Mouse (Mus musculus) kidney, embryonic 16.5 days (tissue): ENCODE measurements around the gene Iqcn. TPM values are rescaled to one million over a fixed set of nuclear protein-coding genes. Genes with fewer than 3 reads are reported as not detected.
A peak's percentile ranks its signal among the peaks of the same experiment; 100 is the strongest.

ENCODE experiments used
- ATAC-seq: fragments of 200-750 bp; cut with Nextera tagmentation; 2 replicates; pipeline ENCODE4 v1.8.0; 2017; ENCODE audit warnings: moderate TSS enrichment; ENCODE audit not compliant: low FRiP score, low TSS enrichment
- H3K27ac ChIP-seq: fragments of 300-500 bp; sonication (generic); 2 replicates; pipeline ENCODE4 v1.5.1; 2014; ENCODE audit warnings: low read length
- H3K27me3 ChIP-seq: fragments of 300-500 bp; sonication (generic); 2 replicates; pipeline ENCODE4 v1.6.1; 2014; ENCODE audit warnings: low read length, control low read depth, mixed read lengths; ENCODE audit not compliant: insufficient read depth
- H3K36me3 ChIP-seq: fragments of 300-500 bp; sonication (generic); 2 replicates; pipeline ENCODE4 v1.6.1; 2014; ENCODE audit warnings: low read length, control low read depth, mixed read lengths; ENCODE audit not compliant: insufficient read depth
- H3K4me1 ChIP-seq: fragments of 300-500 bp; sonication (generic); 2 replicates; pipeline ENCODE4 v1.6.1; 2014; ENCODE audit warnings: low read length, control low read depth, mixed read lengths; ENCODE audit not compliant: insufficient read depth
- H3K4me2 ChIP-seq: fragments of 300-500 bp; sonication (generic); replicated peaks from 2 replicates; pipeline ENCODE4 v1.6.1; 2014; ENCODE audit warnings: low read depth, low read length
- H3K4me3 ChIP-seq: fragments of 300-500 bp; sonication (generic); 2 replicates; pipeline ENCODE4 v1.5.1; 2014; ENCODE audit warnings: mild to moderate bottlenecking, low read length
- H3K9ac ChIP-seq: fragments of 300-500 bp; sonication (generic); replicated peaks from 2 replicates; pipeline ENCODE4 v1.6.1; 2014; ENCODE audit warnings: low read length
- H3K9me3 ChIP-seq: fragments of 300-500 bp; sonication (generic); 2 replicates; pipeline ENCODE4 v1.6.1; 2016; ENCODE audit warnings: low read length, control low read depth
- whole genome bisulfite sequencing: fragments of 180-500 bp; shearing (Covaris S2); extraction: QIAGEN DNeasy Blood & Tissue Kit; methylation state at CpG from one replicate; pipeline ENCODE4 v1.1.7; 2014; 5-methylcytosine and 5-hydroxymethylcytosine counted together
- polyA plus RNA-seq: library from polyadenylated mRNA; unstranded; fragments of >200 nt; fragmentation: Nextera tagmentation; extraction: Ambion mirVana; gene quantifications from 2 replicates; pipeline ENCODE4 v1.2.1, GENCODE M21; 2015

Gene Iqcn
- polyA plus RNA-seq, 1 experiment from 2014 or later: 0.04 TPM

DNA sequence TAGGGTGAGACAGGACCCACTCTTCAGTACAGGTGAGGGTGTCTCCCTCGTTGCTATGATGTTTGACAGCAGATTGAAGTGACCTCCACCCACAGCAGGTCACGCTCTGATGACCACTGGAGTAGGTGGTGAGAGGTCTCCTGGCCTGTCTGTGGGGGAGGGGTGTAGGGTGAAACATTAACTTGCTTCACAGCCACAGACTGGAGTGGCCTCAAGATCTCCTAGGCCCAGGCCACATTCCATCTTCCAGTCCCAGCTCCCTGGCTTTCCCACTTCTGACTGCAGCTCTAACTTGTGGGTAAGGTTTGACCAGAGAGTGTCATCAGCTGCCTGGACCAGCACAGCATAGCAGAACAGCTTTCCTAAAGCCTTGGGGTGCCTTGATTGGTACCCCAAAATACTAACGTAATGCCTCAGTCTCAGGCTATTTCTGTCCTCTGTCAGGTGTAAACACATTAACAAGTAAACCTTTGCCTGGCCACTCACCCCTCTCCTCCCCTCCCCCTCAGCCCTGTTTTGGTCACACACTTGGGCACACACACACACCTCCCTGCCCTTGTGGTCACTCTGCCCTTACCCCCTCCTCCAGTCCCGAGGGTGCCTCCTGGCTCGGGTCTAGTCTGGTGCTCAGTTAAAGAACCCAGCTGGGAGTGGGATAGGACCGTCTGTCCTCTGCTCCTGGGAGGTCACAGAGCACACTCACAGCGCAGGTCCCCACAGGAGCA lies 20.4 kb downstream of the Iqcn start, which contains the start of gene Pde4c:
TSS of gene Pde4c (plus strand) at position 235 of the 725 bp plus-strand sequence.
- Histone ChIP-seq H3K27ac (peak within 1 kb of the TSS; percentile 94), H3K27me3 (peaks cover 4% of the 10 kb centered on the region; the same call in 1 of the 2 replicates), H3K9ac (peak within 1 kb of the TSS; percentile 55), H3K36me3 (no peaks in the 10 kb centered on the region), H3K4me3 (peak within 1 kb of the TSS; percentile 19), H3K9me3 (no peaks in the 10 kb centered on the region), H3K4me2 (peak within 1 kb of the TSS; percentile 37), H3K4me1 (peaks cover 18% of the 10 kb centered on the region)
- peak; percentile 91 for ATAC-seq
- WGBS: 32% methylated on average over 7 of the region's 7 CpGs

DNA sequence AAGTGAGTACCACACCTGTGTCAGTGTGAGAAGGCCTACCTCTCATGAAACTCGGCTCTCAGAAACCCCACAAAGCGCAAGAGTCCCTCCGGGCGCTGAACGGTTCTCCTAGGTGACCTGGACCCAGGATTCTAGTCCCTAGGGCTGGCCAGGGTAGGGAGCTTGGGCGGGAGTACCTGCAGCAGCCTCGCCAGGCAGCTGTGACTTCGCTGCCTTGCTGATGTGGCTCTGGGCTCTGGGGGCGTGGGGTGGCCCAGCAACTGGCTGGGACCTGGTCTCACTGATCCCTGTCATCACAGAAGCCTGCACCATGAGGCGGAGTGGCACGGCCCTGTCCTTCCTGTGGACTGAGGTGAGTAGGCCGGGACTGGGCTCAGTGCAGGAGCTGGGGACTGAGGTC lies 21.0 kb downstream of the Iqcn start:
- Histone ChIP-seq H3K9me3 (no peaks in the 10 kb centered on the region), H3K27ac (peak overlapping the region; percentile 94), H3K4me1 (peaks cover 18% of the 10 kb centered on the region), H3K4me2 (peak overlapping the region; percentile 35), H3K4me3 (peak overlapping the region; percentile 19), H3K9ac (peak overlapping the region; percentile 55), H3K27me3 (peaks cover 5% of the 10 kb centered on the region; the same call in 1 of the 2 replicates), H3K36me3 (no peaks in the 10 kb centered on the region)
- WGBS: 62% methylated on average over 12 of the region's 12 CpGs
- ATAC-seq: peak; percentile 13; the same call in 1 of the 2 replicates

DNA sequence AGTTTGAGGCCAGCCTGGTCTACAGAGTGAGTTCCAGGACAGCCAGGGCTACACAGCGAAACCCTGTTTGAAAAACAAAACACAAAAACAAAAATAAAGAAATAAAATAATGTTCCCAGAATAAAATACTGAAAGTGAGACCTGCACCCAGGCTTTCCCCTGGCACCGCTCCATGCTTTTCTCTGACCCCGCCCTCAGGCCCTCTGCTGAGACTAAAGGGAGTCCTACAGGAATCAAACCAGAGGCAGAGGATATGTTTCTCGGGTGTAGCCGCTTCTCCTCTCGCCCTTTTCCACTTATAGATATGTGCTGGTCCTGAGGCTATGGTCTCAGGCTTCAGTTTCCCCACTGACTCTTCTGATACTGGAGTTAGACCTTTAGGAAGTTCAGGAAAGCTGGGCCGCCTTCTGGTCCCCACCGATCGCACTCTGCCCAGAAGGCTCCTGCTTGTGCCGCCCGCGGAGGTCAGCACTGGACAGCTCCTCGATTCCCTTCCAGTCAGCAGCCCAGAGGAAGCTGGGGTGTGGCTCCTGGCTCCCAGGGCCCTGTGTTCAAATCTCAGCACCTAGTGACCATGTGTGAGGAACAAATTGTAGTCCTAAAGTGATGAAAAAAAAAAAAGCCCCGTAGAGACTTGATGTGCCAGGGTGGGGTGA lies 22.7 kb downstream of the Iqcn start:
- Histone ChIP-seq H3K36me3 (no peaks in the 10 kb centered on the region), H3K27me3 (peaks cover 5% of the 10 kb centered on the region; the same call in 1 of the 2 replicates), H3K9ac (no peak overlapping the region), H3K4me3 (no peak overlapping the region), H3K4me2 (no peak overlapping the region), H3K4me1 (peaks cover 23% of the 10 kb centered on the region), H3K27ac (no peak overlapping the region), H3K9me3 (no peaks in the 10 kb centered on the region)
- no peak for ATAC-seq
- 26% methylated on average over 14 of the region's 14 CpGs for WGBS

DNA sequence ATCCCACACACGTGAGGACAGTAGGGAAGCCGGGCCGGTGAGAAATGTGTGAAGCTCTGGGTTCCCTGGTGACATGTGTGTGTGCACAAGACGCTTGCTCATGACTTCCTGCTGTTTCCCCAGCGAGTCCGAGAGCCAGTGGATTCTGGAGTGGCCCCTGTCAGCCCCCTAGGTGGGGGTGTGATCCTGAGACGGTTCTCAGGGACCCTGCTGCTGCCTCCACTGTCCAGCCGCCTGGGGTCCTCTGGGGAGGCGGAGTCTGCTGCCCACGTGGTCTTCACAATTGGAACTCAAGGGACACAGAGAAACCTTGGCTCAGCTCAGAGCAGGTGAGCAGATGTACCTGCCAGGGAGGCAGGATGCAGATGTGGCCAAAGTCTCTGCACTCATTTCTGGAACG lies 23.5 kb downstream of the Iqcn start:
- Histone ChIP-seq H3K4me1 (peaks cover 23% of the 10 kb centered on the region), H3K27me3 (peaks cover 5% of the 10 kb centered on the region; the same call in 1 of the 2 replicates), H3K27ac (no peak overlapping the region), H3K9ac (no peak overlapping the region), H3K36me3 (no peaks in the 10 kb centered on the region), H3K4me3 (no peak overlapping the region), H3K9me3 (no peaks in the 10 kb centered on the region), H3K4me2 (no peak overlapping the region)
- no peak for ATAC-seq
- 43% methylated on average over 11 of the region's 11 CpGs for WGBS

DNA sequence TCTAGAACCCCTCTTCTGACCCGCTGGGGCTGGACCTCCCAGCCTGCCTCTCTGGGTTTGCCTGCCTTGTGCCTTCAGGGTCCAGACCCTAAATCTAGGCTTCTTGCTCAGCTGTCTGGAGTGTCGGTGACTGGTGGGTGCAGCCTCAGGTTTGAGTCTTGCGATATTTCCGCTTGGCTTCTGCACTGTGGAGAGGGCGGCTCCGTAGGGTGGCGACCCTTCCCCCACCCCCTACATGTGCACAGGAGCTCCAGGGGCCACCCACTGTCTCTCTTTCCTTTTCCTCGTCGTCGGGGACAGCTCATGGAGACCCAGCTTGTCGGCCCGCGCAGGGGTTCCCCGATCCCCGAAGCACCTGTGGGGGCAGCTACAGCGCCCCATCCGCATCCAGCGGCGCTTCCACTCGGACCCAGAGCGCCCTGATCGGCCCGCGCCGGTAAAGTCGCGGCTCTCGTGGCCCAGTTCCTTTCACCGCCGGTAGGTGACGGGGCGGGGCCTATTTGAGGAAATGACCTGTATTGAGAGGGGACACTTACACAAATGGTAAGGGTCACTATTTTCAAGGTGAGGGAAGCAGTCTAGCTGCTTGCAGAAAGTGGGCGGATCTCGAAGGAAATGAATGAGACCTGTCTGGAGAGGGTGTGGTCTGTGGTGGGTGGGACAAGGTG lies 26.7 kb downstream of the Iqcn start:
- Histone ChIP-seq H3K4me1 (peaks cover 9% of the 10 kb centered on the region; the same call in 1 of the 2 replicates), H3K9ac (peak overlapping the region; percentile 53), H3K9me3 (no peaks in the 10 kb centered on the region), H3K27me3 (peaks cover 5% of the 10 kb centered on the region; the same call in 1 of the 2 replicates), H3K4me2 (peak overlapping the region; percentile 60), H3K4me3 (peak overlapping the region; percentile 41), H3K27ac (no peak overlapping the region), H3K36me3 (no peaks in the 10 kb centered on the region)
- peak; percentile 69 for ATAC-seq
- WGBS: 3% methylated on average over 34 of the region's 34 CpGs

DNA sequence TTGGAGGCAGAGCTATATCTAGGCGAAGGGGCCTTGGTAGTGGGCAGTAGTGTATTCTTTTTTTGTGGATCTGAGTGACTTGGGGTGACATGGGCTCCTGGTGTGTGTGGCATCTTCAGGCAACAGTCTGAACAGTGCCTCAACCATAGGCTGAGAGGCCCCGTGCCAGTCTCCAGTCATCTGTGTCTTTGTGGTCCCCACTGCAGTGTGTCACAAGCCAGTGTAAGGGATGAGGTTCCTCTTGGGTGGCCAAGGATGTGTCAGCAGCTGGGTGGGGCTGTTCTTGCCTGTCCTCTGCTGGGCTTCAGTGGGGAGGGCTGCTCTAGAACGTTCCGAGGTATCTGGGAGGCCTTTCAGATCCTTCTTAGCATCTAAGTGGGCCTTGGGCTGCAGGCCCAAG lies 27.7 kb downstream of the Iqcn start:
- Histone ChIP-seq H3K4me2 (no peak overlapping the region), H3K27ac (no peak overlapping the region), H3K9ac (no peak overlapping the region), H3K4me1 (0 out of 2 replicates have a peak, but pooled peaks cover 6% of the 10 kb centered on the region), H3K9me3 (no peaks in the 10 kb centered on the region), H3K27me3 (peaks cover 7% of the 10 kb centered on the region; the same call in 1 of the 2 replicates), H3K36me3 (no peaks in the 10 kb centered on the region), H3K4me3 (no peak overlapping the region)
- WGBS: 75% methylated on average over 4 of the region's 4 CpGs
- no peak for ATAC-seq

DNA sequence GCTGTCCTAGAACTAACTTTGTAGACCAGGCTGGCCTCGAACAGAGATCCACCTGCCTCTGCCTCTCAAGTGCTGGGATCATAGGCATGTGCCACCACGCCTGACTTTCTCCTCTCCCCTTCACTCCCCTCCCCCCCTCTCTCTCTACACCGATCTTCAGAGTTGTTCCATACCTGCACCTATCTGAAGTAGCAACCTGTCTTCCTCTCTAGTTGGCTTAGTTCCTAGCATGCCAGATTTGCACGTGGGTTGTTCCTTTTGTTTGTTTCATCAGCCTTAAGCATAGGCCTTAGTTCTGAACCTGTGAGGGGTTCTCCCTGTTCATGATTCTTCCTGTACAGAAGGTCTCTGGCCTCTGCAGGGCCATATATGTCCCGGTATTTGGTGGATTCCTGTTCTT lies 34.4 kb downstream of the Iqcn start:
- no peak overlapping the region for H3K9ac ChIP-seq
- H3K27ac ChIP-seq: no peak overlapping the region
- no peak overlapping the region for H3K4me3 ChIP-seq
- no peak for ATAC-seq
- H3K4me1 ChIP-seq: peaks cover 6% of the 10 kb centered on the region; the same call in 1 of the 2 replicates
- H3K9me3 ChIP-seq: no peaks in the 10 kb centered on the region
- no peak overlapping the region for H3K4me2 ChIP-seq
- no peaks in the 10 kb centered on the region for H3K36me3 ChIP-seq
- peaks cover 22% of the 10 kb centered on the region for H3K27me3 ChIP-seq
- 70% methylated on average over 5 of the region's 5 CpGs for whole genome bisulfite sequencing

DNA sequence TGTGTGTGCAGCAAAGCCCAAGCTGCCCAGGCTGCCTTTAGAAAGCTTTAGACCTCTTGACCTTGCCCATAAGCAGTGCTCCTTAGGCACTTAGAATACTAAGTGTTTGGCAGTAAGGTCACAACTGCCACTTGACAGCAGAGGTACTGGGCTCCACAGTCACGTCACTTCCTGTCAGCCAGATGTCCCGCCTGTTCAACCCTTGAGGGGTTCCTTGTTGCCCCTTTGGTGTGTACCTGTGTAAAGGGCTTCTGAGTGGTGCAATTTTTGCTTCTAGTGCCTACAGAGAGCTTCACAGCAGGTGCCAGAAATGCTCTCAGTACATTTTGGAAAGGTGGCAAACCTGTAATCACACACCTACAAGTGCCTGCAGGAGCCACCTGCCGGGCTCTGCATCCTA lies 35.0 kb downstream of the Iqcn start:
- no peak overlapping the region for H3K9ac ChIP-seq
- peaks cover 26% of the 10 kb centered on the region for H3K27me3 ChIP-seq
- H3K36me3 ChIP-seq: no peaks in the 10 kb centered on the region
- no peak overlapping the region for H3K4me3 ChIP-seq
- 53% methylated on average over 3 of the region's 3 CpGs for WGBS
- no peak overlapping the region for H3K4me2 ChIP-seq
- ATAC-seq: no peak
- no peak overlapping the region for H3K27ac ChIP-seq
- no peaks in the 10 kb centered on the region for H3K9me3 ChIP-seq
- H3K4me1 ChIP-seq: peaks cover 8% of the 10 kb centered on the region

DNA sequence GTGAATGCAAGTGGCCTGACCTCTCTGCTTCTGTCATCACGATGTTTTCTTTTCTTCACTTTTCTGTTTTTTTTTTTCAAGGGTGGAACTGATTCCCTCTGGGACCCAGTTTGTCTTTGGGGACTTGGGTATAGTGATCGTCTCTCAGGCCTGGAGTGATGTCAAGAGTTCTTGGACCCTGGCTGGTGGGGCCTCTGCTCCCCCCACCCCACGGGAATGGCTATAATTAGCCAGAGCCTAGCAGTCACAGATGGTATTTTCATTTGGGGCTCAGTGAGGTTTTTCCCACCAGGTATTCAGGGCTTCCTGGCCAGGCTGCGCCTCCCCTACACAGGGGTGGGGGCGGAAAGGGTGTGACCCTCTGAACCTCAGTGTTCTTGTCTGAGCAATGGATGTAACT lies 38.4 kb downstream of the Iqcn start:
- 44% methylated on average over 5 of the region's 5 CpGs for WGBS
- Histone ChIP-seq H3K36me3 (no peaks in the 10 kb centered on the region), H3K4me2 (no peak overlapping the region), H3K9me3 (no peaks in the 10 kb centered on the region), H3K4me1 (peaks cover 19% of the 10 kb centered on the region), H3K4me3 (no peak overlapping the region), H3K27me3 (peaks cover 55% of the 10 kb centered on the region), H3K9ac (no peak overlapping the region), H3K27ac (no peak overlapping the region)
- ATAC-seq: no peak
